Mouse (Mus musculus): ENCODE data around the gene Pdk4. TPM values are rescaled to one million over a fixed set of nuclear protein-coding genes. Genes with fewer than 3 reads are reported as not detected.
A peak's percentile ranks its signal among the peaks of the same experiment; 100 is the strongest.

Gene Pdk4
- total RNA-seq, 2 experiments from 2014 or later, result 113 to 156 TPM

DNA sequence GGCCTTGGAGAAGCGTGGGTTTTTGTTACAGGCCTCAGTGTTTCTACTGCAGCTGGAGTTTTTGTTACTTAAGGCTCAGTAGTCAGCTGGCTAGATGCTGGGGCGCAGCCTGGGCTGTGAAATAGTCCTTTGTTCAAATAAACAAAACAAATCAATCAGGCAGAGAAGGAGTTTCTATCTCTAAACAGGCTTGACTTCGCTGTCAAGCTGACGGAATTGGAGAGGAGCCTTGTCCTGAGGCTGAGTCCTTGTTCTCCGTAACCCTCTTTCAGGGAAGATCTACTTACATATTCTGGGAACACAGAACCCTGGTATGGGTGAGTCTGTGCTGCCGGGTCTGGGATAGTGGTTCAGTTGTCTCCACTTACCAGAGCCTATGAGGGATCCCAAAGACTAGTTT, 48.6 kb downstream of the Pdk4 start:
- no peak for DNase-seq (ENCODE audit: low spot score in 2 of 2)

DNA sequence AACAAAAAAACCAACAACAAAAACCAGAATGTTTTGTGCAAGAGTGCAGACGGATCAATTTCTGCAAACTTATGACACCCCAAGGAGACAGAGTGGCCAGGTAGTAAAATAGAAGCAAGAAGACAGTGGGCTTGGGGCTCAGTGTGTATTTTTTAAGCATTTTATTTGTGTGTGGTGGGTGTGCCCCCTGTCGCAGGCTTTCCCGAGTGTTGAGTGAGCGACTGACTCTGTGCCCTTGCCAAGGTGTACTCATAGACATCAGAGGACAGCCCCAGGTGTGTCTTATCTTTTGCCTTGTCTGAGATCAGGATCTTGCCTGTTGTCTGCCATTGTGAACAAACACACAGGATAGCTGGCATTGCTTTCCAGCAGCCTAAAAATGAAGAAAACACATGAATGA, 49.1 kb downstream of the Pdk4 start:
- DNase-seq (ENCODE audit: low spot score in 2 of 2), result no peak

DNA sequence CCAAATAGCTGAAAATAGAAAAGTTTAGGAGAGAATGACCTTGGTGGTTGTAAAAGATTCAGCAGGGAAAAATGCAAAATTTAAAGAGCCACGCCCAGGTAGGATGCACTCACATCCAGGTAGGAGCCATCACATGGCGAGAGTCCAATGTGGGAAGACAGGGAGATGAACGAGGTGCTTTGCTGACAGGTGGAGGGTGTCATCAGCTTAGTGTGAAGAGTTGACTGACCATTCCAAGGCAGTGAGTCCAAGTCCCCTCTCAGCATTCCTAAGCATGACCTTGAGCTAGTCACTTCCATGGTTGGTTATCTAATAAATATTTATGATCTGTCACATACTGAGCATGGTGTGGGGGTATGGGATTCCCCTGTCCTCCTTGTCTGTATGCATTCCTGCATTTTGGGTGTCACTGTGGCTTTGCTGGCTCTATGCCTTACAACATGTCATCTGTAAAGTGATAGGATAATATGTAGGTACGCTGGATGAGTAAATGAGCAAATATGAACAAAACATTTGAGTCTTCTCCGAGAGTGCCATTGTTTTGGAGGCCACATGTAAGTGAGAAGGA, 51.7 kb downstream of the Pdk4 start:
- DNase-seq (ENCODE audit: low spot score in 2 of 2), result no peak

DNA sequence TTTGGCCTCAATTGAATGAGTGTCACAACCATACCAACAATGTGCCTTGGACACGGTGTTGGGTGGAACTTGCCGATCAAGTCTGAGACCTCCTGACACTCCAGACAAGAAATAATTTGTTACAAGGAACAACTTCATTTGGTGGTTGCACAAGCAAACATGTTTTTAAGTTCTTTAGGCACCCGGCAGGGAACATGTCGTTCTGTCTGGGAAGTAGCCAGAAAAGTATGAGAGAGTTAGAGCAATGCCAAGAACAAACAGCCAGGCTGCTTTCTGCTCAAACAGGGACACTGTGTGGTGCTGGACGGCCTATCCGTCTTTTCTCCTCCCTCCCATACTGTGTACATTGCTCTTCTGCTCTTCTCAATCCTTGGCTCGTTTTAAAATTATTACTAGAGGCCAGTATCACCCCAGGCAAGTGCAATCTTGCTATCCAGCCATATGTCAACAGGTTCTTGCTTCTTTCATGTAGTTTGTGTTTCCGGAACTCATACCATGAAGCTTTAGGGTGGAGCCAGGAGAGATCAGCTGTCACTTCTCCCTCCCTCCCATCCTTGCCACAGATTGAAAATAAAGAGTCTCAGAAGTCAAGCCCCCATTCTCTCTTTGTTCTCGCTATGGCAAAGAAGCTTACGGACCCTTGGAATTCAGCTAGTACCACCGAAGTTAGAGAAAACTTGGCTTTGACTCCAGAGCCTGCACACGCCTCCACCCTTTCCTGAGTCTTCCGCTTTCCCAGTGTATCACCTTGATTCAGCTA, 52.8 kb downstream of the Pdk4 start:
- no peak for DNase-seq (ENCODE audit: low spot score in 2 of 2)

DNA sequence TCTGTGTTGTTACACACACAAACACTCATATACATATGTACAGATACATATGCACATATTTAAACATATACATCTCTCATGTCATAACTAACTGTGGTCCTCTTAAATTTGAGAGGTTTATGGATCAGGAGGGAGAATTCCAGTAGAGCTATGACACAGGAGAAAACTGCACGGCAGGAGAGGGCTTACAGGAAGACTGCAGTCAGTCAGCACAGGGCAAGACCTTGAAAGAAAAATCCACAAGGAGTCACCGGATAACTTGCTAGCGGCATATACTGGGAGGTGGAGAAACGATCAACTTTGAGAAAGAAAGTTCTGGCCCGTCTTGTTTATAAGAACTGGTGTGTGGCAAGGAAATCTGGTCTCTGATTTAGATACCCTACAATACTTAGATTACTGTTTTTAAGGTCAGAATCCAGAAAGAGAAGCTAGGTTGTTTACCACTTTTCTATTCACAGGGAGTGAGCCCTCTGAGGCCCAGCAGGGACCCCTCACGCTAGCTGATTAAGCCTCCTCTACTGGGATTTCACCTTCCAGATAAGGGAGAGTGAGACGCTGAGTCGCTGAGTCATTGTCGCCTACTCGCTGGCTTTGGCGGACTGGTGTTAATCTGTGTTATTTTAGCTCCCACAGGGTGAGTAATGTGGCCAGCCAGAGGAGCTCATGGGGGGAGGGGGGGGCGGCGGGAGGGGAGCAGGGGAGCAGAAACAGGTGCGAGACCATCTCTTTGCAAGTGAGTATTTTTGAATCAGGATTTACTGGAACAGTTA, 53.6 kb downstream of the Pdk4 start:
- peak in 1 of 2 experiments; percentile 16 for DNase-seq (ENCODE audit: low spot score in 2 of 2)

DNA sequence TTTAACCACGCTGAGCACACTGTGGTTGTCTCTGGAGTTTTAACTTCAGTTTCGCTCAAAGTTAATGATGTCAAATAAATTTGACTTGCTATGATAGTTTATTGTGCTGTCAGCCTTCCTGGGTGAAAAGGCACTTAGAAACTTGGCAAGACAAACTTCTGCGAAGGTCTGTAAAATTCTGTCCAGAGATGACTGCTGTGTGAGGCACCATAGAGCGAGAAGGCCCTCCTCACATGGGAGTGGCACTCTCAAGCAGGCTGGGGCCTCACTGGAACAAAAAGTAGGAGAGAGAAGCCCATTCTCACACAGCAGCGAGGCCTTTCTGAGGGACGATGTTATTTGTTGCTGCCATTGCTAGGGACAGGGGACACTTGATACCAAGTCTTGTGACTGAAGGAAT, 54.9 kb downstream of the Pdk4 start:
- DNase-seq (ENCODE audit: low spot score in 2 of 2), result no peak

DNA sequence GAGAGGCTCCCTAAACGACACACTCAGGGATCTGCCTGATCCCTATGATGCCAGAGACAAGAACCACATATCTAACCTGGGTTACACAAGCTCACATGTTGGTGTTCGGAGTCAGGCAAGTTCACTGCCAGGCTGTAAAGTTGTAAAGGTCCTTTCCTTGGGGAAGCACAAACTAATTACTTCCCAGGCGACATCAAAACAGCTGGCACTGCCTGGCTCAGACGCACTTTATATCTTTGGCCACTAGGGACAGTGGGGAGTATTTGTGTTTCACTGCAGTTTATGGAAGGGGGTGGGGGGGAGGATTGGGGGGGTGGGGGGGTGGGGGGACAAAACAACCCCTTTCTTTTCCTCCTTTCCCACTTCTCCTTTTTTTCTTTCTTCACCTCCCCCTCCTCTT, 58.4 kb downstream of the Pdk4 start:
- no peak for DNase-seq (ENCODE audit: low spot score in 2 of 2)

DNA sequence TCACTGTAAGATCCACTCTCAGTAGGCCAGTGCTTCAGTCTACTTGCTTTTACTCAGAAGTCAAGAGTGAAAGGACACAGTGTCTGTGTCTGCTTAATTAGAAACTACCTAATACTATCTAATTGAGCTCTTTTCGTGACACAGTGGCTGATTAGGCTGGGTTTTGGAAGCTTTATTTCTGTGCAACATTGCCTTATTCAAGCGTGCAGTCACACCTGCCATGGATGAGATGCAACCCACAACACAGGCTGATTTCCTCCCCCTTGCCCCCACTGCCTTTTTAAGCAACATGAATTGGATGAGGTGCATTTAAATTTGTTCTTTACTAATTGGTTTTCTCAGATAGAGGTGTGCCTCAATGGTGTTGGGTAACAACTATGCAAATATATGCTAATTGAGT, 62.2 kb downstream of the Pdk4 start:
- no peak for DNase-seq (ENCODE audit: low spot score in 2 of 2)

Other genes with a start within 250 kb of the Pdk4 start
- 10 to 100 TPM in 1 of 2 experiments, 1 to 10 TPM in 1; 8.0 to 10.0 TPM for gene Pon3, start 240.0 kb downstream of the Pdk4 start, total RNA-seq (2021)
- 10 to 100 TPM; 15.9 to 16.4 TPM for gene Pon2, start 197.9 kb downstream of the Pdk4 start, total RNA-seq (2021)
- 10 to 100 TPM; 17.1 to 19.7 TPM for gene Asb4, start 112.9 kb downstream of the Pdk4 start, total RNA-seq (2021)
- 1 to 10 TPM; 4.5 to 5.3 TPM for gene Dync1i1, start 229.3 kb upstream of the Pdk4 start, total RNA-seq (2021)